Mouse (Mus musculus): ENCODE measurements at regions not wholly inside any gene's neighbourhood (a gene's known extent, or its start where the extent isn't known, plus 50 kb on each side); places are given as distances from the start of the nearest gene placed in this dataset.
"Not testable (repeated sequence)": the region's sequence is repeated elsewhere in the genome, so short reads cannot be mapped to it uniquely, and the experiment has no call there.

DNA sequence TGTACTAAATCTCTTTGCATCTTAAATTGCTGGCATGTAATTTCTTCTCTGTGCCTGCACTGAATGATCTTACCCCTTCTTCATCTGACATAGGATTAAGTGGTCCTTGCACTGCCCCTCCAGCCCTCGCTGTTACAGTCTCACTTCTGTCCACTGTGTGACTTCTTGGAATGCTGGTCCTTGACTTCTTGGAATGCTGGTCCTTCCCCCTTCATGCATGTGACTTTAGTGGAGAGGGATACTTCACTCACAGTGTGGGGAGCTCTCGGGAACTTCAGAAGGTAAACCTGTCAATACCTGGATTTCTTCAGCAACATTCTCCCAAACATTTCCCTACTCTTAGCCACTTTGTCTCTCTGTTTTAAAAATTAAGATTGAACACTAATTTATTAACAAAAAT, 91.0 kb upstream of the Cdk6 start:
- no peak for DNase-seq

DNA sequence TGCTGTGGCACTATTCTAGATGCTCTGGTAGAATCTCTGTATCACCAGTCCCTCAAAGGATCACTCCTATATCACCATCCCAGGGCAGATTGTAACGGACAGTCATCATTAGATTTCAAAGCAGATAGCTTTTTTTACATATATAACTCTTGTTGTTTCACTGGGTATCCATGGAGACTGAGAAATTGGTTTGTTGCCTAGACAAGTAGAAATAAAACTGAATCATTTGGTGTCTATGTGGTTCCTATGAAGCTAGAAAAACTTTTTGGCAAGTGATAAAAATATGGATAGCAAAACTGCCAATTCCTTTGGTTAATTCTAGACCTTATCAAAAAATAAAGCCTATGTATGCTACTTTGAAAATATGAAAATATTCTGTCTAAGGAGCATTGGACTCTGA, 81.0 kb upstream of the Cdk6 start:
- DNase-seq, result no peak

DNA sequence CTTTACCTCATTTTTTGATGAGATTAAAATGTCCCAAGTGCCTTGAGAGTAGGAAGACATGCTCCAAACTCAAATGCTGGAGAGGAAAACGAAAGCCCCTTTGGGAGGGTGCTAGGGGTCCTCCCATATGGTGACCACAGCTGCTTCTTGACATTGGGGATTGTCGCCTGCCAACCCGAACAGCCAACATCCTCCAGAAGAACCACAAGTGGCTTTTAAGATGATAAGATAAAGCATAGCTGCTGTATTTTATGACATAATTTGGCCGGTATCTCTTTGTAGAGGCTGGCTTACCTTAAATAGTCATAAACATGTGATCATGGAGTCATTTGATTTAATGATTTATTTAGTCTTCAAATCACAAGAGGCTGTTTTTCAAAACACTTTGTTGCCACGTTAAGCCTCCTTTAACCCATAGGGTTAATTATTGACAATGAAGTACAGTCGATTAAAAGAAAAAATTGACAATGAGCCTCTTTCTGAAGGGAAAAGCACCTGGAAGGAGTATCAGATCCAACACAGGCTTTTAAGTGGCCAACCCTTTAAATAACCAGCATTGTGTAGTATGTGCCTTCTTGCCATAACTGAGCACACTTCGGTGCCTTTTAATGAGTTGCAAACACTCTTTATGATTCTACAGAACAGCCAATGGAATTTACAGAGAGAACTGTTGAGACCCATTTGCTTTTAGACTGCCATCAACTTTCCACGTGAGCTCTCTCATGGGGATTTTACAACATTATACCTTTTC, 76.1 kb upstream of the Cdk6 start:
- not testable (repeated sequence) for DNase-seq

DNA sequence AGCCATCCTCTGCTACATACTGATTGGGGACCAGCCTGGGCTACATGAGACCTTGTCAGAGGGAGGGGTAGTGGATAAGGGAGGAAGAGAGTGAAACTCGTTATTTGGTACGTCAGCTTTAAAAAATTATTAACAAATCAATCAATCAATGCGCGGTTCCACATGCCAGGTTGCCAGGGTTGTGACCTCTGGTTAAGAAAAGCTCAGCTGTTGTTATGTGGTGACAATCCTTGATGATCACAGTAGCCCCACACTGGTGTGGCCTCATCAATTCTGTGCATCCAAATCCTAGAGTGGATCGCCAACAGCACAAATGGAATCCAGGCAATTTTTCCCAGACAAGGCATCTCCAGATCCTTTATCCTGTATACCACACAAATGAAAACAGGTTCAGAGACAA, 74.3 kb upstream of the Cdk6 start:
- no peak for DNase-seq

DNA sequence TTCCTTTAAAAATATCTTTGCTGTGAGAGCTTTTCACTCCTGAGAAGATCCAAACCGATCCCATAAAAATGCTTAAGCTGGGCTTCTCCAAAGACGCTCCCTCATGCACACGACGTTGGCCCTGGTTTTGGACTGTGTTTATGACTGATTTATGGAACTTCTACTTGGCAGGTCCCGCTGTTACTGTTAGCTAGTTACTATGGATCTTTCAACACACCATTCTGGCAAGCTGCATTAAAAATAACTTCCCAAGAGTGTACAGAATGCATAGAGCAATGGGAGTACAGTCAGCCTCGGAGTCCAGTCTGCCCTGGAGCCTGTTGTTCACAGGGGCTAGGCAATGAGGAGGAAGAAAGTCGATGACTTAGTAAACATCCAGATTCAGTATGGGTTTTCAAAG, 71.5 kb upstream of the Cdk6 start:
- DNase-seq, result no peak

DNA sequence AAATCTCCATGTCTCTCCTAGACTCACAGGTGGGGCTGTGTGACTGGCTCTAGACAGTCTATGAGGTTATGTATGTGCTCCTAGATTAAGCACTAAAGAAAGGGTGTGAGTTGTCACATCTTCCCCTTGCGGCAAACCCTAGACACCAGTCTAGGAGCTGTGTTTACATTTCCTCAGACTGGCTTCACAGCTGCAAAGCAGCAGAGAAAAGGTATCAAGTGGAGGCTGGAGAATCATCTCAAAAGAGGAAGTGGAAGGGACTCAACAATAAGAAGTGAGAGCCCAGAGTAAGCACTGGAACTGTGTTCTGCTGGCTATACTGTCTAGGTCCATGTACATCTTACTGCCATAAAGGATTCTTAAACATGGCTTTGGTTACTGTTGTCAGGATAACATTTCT, 68.1 kb upstream of the Cdk6 start:
- not testable (repeated sequence) for DNase-seq

DNA sequence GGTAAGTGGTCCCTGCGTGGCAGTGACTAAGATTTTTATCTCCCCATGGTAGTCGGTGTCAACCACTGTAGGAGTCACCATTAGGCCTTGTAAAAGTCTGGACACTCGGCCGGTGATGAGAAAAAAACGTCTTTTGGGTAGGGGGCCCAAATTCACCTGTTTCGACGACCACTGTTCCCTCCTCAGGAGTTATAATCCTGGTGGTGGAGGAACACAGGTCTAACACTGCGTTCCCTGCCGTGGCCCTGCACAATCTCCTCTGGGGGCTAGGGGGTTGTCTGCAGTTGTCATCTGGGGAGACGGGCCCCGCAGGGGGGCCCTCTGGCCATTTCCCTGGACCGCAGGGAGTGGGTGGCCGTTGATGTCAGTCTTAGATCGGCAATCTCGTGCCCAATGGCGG, 64.0 kb upstream of the Cdk6 start:
- not testable (repeated sequence) for DNase-seq

DNA sequence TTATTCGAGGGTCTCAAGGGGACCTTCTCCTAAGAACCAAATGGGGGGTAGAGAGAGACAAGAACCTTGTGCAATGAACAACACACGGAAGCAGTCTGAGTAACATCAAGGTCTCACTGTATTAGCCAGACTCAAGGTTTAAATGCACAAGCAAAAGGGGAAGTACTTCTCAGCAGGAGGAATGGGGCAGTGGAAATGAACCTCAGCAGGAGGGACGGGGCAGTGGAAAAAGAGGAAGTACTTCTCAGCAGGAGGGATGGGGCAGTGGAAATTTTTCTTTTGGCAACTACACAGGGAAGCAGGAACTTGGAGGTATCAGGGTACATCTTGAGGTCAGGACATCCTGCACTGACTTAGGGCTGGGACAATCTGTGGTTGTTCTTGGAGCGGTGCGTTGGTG, 62.3 kb upstream of the Cdk6 start:
- DNase-seq, result not testable (repeated sequence)

DNA sequence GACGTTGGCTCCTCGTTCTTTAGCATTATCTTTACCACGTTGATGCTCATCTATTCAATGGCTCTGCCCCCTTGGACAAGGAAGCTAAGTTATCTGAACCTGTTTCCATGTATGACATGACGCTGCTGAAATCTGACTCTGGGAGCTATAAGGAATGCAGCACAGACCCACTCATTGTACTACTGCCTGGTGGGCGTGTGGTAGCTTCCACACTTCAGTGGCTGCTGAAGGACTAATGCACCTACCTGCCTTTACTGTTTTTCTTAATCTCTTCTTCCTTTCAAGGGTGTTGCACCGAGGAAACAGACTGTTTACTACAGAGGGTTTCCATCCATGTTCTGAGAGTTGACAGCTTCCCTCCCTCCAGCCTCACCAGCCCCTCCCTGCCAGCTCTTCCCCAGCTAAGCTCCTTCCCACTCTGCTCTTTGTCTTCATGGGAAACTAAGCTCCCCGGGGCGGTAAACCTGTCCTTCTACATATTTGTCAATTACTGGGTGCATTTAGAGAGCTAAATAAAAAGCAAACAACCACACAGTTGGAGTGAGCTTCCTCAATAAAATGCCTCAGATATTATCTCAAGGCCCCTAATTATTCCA, 59.3 kb upstream of the Cdk6 start:
- not testable (repeated sequence) for DNase-seq

DNA sequence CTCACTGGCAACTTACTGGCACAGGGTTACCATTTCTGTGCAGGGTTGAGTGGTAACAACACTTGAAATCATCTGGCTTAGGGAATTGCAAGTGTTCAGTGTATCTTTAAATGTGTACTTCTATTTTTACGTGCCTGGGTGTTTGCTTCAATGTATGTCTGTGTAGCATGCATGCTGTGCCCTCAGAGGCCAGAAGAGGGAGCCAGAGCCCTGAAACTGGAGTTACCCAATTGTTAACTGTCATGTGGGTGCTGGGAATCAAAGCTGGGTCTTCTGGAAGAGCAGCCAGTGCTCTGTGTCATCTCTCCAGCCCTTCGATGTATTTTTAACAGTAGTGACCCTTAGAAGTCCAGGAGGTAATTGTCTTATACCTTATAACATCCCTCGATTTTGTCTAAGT, 58.2 kb upstream of the Cdk6 start:
- DNase-seq, result no peak

DNA sequence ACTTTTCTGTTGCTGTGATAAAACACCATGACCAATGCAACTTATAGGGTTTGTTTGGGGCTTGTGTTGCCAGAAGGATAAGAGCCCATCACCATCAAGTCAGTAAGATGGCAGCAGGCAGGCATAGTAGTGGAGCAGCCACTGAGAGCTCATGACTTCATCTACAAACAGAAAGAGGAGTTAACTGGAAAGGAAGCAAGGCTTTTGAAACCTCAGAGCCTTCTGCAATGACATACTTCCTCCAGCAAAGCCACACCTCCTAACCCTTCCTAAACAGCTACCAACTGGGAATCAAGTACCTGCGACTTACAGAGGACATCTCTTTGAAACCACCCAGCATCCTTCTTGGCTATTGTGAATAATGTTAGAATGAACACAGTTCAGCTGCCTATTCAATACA, 57.0 kb upstream of the Cdk6 start:
- DNase-seq, result not testable (repeated sequence)

DNA sequence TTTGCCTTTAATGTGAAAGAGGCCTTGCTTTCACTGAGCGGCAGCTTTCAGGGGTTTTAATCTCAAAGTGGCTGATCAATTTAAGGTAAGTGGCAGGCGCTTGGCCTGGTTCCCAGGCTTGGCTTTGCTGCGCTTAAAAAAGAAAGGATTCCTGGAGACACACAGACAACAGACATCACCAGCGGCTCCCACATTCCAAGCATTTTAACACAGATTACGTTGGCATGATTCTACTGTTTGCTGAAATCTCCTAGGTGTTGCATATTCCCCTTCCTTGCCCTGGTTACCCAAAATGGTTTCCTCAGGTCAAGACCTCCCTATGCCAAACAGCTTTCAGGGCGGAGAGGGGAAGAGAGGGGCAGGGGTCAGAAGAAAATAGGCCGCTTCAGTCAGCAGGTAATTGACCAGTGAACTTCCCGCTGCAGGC, 51.3 kb upstream of the Cdk6 start:
- peak; percentile 18 for DNase-seq

Measured in embryo, embryonic 11 days (tissue).